Mouse (Mus musculus) brain, embryonic 14.5 days (tissue): ENCODE results near the gene Ctnna2.

ENCODE experiments used
- CTCF ChIP-seq: fragments of 200-500 bp; IDR thresholded peaks from 2 replicates; pipeline ENCODE4 v1.5.1; 2012; ENCODE audit warnings: inconsistent platforms, mild to moderate bottlenecking, moderate library complexity, borderline replicate concordance; ENCODE audit not compliant: insufficient read depth, insufficient read length; ENCODE audit errors: extremely low read depth
- POLR2A ChIP-seq: fragments of 200-500 bp; IDR thresholded peaks from 2 replicates; pipeline ENCODE4 v1.6.1; 2012; ENCODE audit warnings: mild to moderate bottlenecking, inconsistent platforms, borderline replicate concordance; ENCODE audit not compliant: poor library complexity, insufficient read depth, insufficient read length, severe bottlenecking; ENCODE audit errors: extremely low read depth

- TF ChIP-seq CTCF (no peak), POLR2A (no peak)
Observed at GRCm38 (mm10) chr6:77834680-77835079, 144.8 kb downstream of the Ctnna2 start.
